Mouse (Mus musculus) megakaryocyte progenitor cell, adult 5-6 weeks (primary cell): ENCODE data around the gene Sapcd2. TPM values are rescaled to one million over a fixed set of nuclear protein-coding genes. Genes with fewer than 3 reads are reported as not detected.
"Not testable (repeated sequence)": the region's sequence is repeated elsewhere in the genome, so short reads cannot be mapped to it uniquely, and the experiment has no call there.

ENCODE experiments used
- ATAC-seq: replicated peaks from 2 replicates; pipeline ENCODE4 v1.8.0; 2016; ENCODE audit warnings: mild to moderate bottlenecking, moderate TSS enrichment, inconsistent platforms; ENCODE audit not compliant: poor library complexity
- total RNA-seq, 2 experiments: library from RNA; stranded (forward) in 1 of 2; stranded (reverse) in 1 of 2; fragments of 157-497, 149-512 nt in 1 of 2; fragments of 200-1000 nt in 1 of 2; gene quantifications; 2 replicates each; pipeline versions ENCODE4 v1.2.3 to v1.2.4; 2015 to 2017

Sapcd2 gene
- total RNA-seq, 2 experiments from 2014 or later: 6.7 to 10.8 TPM

GRCm38 (mm10) chr2:25372644-25373391 lies 697 bp downstream of the Sapcd2 start:
- ATAC-seq: 0 out of 2 replicates have a peak, but pooled peaks have one; percentile 9

GRCm38 (mm10) chr2:25373431-25373830 lies 1.3 kb downstream of the Sapcd2 start:
- ATAC-seq: no peak

GRCm38 (mm10) chr2:25376589-25376988 lies 4.5 kb downstream of the Sapcd2 start:
- ATAC-seq: peak; percentile 51

GRCm38 (mm10) chr2:25384492-25384891 lies 12.4 kb downstream of the Sapcd2 start:
- no peak for ATAC-seq

- no peak for ATAC-seq
These were observed 19.1 kb downstream of the Sapcd2 start for GRCm38 (mm10) chr2:25391266-25391665.

GRCm38 (mm10) chr2:25394281-25395221 lies 22.4 kb downstream of the Sapcd2 start:
- no peak for ATAC-seq

- peak; percentile 48 for ATAC-seq
These were observed 23.8 kb downstream of the Sapcd2 start, which contains the start of gene Entpd2 for GRCm38 (mm10) chr2:25395721-25396596. Entpd2 (plus strand) TSS chr2:25395874.

GRCm38 (mm10) chr2:25396597-25396983 lies 24.5 kb downstream of the Sapcd2 start:
- no peak for ATAC-seq

- no peak for ATAC-seq
These were observed 24.9 kb downstream of the Sapcd2 start for GRCm38 (mm10) chr2:25397010-25397409.

GRCm38 (mm10) chr2:25398065-25398464 lies 25.9 kb downstream of the Sapcd2 start:
- no peak for ATAC-seq

- ATAC-seq: no peak
These were observed 26.9 kb downstream of the Sapcd2 start, which contains the start of gene Npdc1 for GRCm38 (mm10) chr2:25399051-25399450. Npdc1 (plus strand) TSS chr2:25399351.

- ATAC-seq: no peak
These were observed 28.2 kb downstream of the Sapcd2 start for GRCm38 (mm10) chr2:25400291-25400690.

GRCm38 (mm10) chr2:25400764-25401163 lies 28.6 kb downstream of the Sapcd2 start:
- ATAC-seq: peak; percentile 47; the same call in 1 of the 2 replicates

- ATAC-seq: peak; percentile 89
These were observed 30.4 kb downstream of the Sapcd2 start for GRCm38 (mm10) chr2:25402377-25402971.

- no peak for ATAC-seq
These were observed 31.0 kb downstream of the Sapcd2 start for GRCm38 (mm10) chr2:25402972-25403601.

- ATAC-seq: no peak
These were observed 31.9 kb downstream of the Sapcd2 start for GRCm38 (mm10) chr2:25403994-25404393.

- no peak for ATAC-seq
These were observed 36.8 kb downstream of the Sapcd2 start for GRCm38 (mm10) chr2:25408908-25409307.

GRCm38 (mm10) chr2:25413436-25413835 lies 41.3 kb downstream of the Sapcd2 start:
- ATAC-seq: not testable (repeated sequence)

- no peak for ATAC-seq
These were observed 45.3 kb downstream of the Sapcd2 start for GRCm38 (mm10) chr2:25417426-25417825.

GRCm38 (mm10) chr2:25421896-25422295 lies 49.8 kb downstream of the Sapcd2 start:
- peak; percentile 29 for ATAC-seq
